Mouse (Mus musculus): ENCODE measurements at regions not wholly inside any gene's neighbourhood (a gene's known extent, or its start where the extent isn't known, plus 50 kb on each side); places are given as distances from the start of the nearest gene placed in this dataset.

DNA sequence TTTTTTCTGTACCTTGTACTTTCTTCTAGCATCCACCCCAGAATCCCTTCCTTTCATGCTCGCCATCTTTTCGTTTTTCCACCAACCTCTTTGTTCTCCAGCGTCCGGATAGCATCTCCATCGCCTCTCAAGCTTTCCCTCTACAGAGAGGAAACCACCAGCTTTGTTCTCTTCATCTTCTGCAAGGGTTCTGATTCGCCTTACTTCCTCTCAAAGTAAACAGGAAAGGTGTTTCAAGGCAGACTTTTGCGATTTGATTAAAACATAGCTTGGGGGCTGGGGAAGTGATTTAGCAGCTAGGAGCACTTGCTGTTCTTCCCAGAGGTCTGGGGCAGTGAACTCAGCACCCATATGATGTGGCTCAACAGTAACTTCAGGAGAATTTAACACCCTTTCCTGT lies 71.4 kb downstream of the Emp1 start:
- WGBS = 83% methylated on average over 7 of the region's 7 CpGs
- Histone ChIP-seq H3K9ac (no peak overlapping the region), H3K9me3 (replicated peaks) (peaks cover 7% of the 10 kb centered on the region; the same call in 1 of the 2 replicates), H3K27ac (no peak overlapping the region), H3K4me2 (replicated peaks) (no peak overlapping the region), H3K4me3 (no peak overlapping the region), H3K27me3 (no peaks in the 10 kb centered on the region), H3K36me3 (no peaks in the 10 kb centered on the region), H3K4me1 (no peaks in the 10 kb centered on the region)
- no peak for ATAC-seq (ENCODE audit: low FRiP score)

DNA sequence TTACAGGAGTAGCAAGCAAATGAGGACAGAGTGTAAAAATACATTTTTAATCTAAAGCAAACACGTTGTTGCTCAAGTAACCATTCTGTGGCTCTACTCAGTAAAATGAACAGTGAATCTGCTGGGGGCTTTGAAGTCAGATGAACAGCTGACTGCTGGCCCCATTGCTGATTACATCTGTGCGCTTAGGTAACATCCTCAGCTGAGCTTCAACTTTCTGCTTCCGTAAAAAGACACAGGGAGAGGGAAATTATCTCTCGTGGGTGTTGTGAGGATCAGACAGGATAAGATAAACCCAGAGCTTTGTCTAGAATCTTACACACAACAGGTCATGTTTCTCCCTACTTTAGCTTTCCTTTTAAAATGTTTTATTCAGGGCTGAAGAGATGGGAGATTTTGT lies 74.0 kb downstream of the Emp1 start:
- peaks cover 3% of the 10 kb centered on the region for H3K4me1 ChIP-seq
- no peak overlapping the region for H3K27ac ChIP-seq
- H3K9ac ChIP-seq = no peak overlapping the region
- H3K4me3 ChIP-seq = no peak overlapping the region
- H3K27me3 ChIP-seq = no peaks in the 10 kb centered on the region
- WGBS = 94% methylated on average over 4 of the region's 4 CpGs
- no peak overlapping the region for H3K4me2 ChIP-seq (replicated peaks)
- ATAC-seq (ENCODE audit: low FRiP score) = no peak
- H3K36me3 ChIP-seq = no peaks in the 10 kb centered on the region
- H3K9me3 ChIP-seq (replicated peaks) = peaks cover 9% of the 10 kb centered on the region; the same call in 1 of the 2 replicates

DNA sequence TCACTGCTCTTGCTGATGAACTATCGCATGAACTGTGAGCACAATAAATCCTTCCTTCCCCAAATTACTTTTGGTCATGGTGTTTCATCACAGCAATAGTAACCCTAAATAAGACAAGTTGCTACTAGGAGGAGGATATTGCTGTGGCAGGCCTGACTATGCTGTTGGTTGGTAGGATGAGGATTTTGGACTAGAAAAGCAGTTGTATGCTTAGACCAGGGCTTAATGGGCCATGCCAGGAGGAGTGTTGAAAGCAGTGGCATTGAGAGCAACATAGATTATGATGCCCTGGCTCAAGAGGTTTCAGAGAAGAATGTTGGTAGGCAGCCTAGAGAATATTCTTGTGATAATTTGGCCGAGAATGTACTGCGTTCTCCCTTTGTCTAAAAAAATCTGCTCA lies 75.9 kb downstream of the Emp1 start:
- Histone ChIP-seq H3K9ac (no peak overlapping the region), H3K9me3 (replicated peaks) (peaks cover 9% of the 10 kb centered on the region; the same call in 1 of the 2 replicates), H3K36me3 (no peaks in the 10 kb centered on the region), H3K27me3 (0 out of 2 replicates have a peak, but pooled peaks cover 2% of the 10 kb centered on the region), H3K4me2 (replicated peaks) (no peak overlapping the region), H3K27ac (no peak overlapping the region), H3K4me3 (no peak overlapping the region), H3K4me1 (peaks cover 7% of the 10 kb centered on the region)
- WGBS = over 99% methylated on average over 3 of the region's 3 CpGs
- no peak for ATAC-seq (ENCODE audit: low FRiP score)

DNA sequence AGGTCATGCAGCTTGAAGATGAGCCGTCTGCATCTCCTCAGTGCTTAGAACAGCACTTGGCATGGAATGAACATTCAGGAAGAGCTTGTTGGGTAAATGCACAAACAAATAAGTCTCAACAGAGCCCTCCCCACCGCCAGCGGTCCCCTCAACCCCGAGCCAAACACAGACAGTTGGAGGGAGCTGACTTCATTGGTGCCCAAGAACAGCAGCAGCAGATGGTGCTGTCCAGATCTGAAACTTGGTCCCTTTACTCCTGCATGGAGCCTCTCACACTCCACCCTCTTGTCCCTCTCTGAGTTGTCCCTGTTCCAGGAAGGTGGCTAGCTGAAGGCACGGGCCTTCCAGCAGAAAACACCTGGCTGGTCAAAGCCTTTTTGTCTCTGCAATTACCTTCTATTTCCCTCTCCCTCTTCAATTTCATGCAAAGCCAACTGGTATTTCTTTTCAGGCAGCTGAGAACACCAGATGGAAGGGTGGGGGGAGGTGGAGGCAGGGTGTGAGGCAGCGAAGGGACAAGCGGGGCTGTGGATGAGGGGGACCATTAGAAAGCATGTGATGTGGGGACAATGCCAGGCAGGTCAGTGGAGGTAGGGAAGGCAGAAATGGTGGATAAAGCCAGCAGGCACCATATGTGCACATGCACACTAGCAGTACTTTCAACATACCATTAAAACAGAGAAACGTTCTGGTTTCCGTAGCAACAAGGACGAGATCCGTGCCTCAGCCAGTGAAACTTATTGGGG lies 79.0 kb downstream of the Emp1 start:
- H3K27ac ChIP-seq = peak overlapping the region; percentile 55; the same call in 1 of the 2 replicates

DNA sequence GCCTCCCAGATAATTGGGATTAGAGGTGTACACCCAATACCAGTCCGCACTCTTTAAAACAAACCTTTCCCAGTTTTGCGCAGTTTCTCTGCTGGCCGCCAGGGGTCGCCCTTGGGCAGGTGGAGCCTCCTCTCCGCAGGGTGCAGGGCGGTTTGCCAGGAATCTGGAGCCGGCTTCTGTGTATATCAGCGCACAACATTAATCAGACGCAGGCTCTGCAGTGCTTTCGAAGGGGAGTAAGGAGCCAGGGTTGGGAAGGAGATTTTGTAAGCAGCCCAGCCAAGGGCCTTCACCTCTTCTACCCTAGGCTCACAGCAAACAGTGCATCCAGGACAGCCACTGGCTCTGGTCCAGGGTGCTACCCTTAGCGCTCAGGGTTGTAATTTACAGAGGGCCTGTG lies 82.3 kb downstream of the Emp1 start:
- 0 out of 2 replicates have a peak overlapping the region, but pooled peaks have one; percentile 47 for H3K9ac ChIP-seq
- H3K27ac ChIP-seq = peak overlapping the region; percentile 52; the same call in 1 of the 2 replicates
- peaks cover 15% of the 10 kb centered on the region for H3K4me1 ChIP-seq
- no peaks in the 10 kb centered on the region for H3K9me3 ChIP-seq (replicated peaks)
- peak; percentile 90 for ATAC-seq (ENCODE audit: low FRiP score)
- 1% methylated on average over 11 of the region's 11 CpGs for WGBS
- 0 out of 2 replicates have a peak overlapping the region, but pooled peaks have one; percentile 6 for H3K4me3 ChIP-seq
- peak overlapping the region; percentile 43 for H3K4me2 ChIP-seq (replicated peaks)
- H3K36me3 ChIP-seq = no peaks in the 10 kb centered on the region
- H3K27me3 ChIP-seq = 0 out of 2 replicates have a peak, but pooled peaks cover 2% of the 10 kb centered on the region

More for the DNA sequence above, 79.0 kb downstream of the Emp1 start:
- Histone ChIP-seq H3K9ac (no peak overlapping the region), H3K27me3 (0 out of 2 replicates have a peak, but pooled peaks cover 2% of the 10 kb centered on the region), H3K9me3 (replicated peaks) (peaks cover 9% of the 10 kb centered on the region; the same call in 1 of the 2 replicates), H3K4me1 (peaks cover 15% of the 10 kb centered on the region), H3K4me2 (replicated peaks) (no peak overlapping the region; the same call in 1 of the 2 replicates), H3K4me3 (no peak overlapping the region), H3K36me3 (no peaks in the 10 kb centered on the region)
- ATAC-seq (ENCODE audit: low FRiP score) = peak; percentile 54; the same call in 1 of the 2 replicates
- 57% methylated on average over 11 of the region's 11 CpGs for WGBS

DNA sequence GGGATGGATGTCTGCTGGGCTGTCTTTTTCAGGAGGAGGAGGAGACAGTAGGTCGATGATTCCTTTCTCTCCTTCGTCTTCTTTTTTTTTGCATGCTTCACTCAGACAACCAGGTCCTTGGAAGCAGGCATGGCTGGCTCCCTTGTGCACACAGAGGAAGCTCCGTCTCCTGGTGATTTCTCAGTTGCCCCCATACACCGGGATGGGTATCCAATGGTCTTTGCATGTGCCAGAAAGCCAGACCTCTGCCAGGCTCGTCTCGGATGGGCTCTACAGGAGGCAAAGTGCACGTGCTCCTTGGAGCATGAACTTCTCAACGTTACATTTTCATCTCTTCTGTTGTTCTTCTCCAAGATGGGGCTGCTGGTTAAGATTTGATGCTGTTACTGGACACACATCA lies 82.7 kb downstream of the Emp1 start:
- peaks cover 15% of the 10 kb centered on the region for H3K4me1 ChIP-seq
- 0 out of 2 replicates have a peak, but pooled peaks have one; percentile 18 for ATAC-seq (ENCODE audit: low FRiP score)
- H3K9me3 ChIP-seq (replicated peaks) = no peaks in the 10 kb centered on the region
- peak overlapping the region; percentile 43 for H3K4me2 ChIP-seq (replicated peaks)
- 0 out of 2 replicates have a peak overlapping the region, but pooled peaks have one; percentile 6 for H3K4me3 ChIP-seq
- peak overlapping the region; percentile 52; the same call in 1 of the 2 replicates for H3K27ac ChIP-seq
- H3K27me3 ChIP-seq = 0 out of 2 replicates have a peak, but pooled peaks cover 2% of the 10 kb centered on the region
- H3K9ac ChIP-seq = 0 out of 2 replicates have a peak overlapping the region, but pooled peaks have one; percentile 47
- WGBS = 36% methylated on average over 8 of the region's 8 CpGs
- no peaks in the 10 kb centered on the region for H3K36me3 ChIP-seq

DNA sequence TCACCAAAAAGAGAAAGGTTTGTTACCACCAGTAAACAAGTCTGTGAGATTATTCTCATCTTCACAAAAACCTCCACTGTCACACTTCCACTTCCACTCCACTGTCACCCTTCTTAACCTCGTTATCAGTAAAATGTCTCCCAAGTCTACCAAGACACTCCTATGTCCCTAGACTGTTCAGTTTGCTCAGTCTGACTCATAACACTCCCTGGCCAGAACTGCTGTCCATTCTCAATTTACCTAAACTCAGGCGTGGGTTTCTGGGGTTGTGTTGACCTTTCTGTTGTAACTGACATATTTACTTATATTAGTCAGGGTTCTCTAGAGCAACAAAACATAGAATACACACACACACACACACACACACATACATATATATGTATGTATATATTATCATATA lies 85.5 kb downstream of the Emp1 start:
- H3K9ac ChIP-seq = no peak overlapping the region
- H3K4me2 ChIP-seq (replicated peaks) = no peak overlapping the region
- no peak overlapping the region for H3K27ac ChIP-seq
- H3K4me1 ChIP-seq = peaks cover 8% of the 10 kb centered on the region
- H3K27me3 ChIP-seq = no peaks in the 10 kb centered on the region
- no peaks in the 10 kb centered on the region for H3K36me3 ChIP-seq
- H3K4me3 ChIP-seq = no peak overlapping the region
- WGBS = 84% methylated on average over 2 of the region's 2 CpGs
- no peaks in the 10 kb centered on the region for H3K9me3 ChIP-seq (replicated peaks)
- ATAC-seq (ENCODE audit: low FRiP score) = no peak

DNA sequence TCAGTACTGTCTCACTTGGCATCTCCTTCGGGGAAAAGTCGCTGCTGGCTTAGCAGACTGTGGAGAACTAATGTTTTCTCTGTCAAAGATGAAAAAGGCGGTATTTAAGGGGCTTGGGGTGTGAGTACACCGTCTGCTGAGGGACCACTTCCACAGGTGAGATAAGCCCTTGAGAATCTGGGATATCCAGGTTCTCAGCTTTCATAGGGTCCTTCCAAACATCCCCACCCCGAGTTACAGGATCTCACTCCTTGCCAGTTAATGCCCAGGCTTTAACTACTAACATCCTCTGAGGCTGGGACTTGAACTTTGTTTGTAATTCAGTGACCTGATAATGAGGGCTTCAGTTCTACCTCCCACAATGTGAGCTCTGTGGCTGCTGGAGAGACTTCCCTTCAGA lies 86.9 kb downstream of the Emp1 start:
- peaks cover 8% of the 10 kb centered on the region for H3K4me1 ChIP-seq
- no peak overlapping the region for H3K27ac ChIP-seq
- no peak for ATAC-seq (ENCODE audit: low FRiP score)
- H3K36me3 ChIP-seq = no peaks in the 10 kb centered on the region
- no peak overlapping the region for H3K4me3 ChIP-seq
- H3K4me2 ChIP-seq (replicated peaks) = no peak overlapping the region
- no peak overlapping the region for H3K9ac ChIP-seq
- no peaks in the 10 kb centered on the region for H3K27me3 ChIP-seq
- H3K9me3 ChIP-seq (replicated peaks) = no peaks in the 10 kb centered on the region
- 80% methylated on average over 5 of the region's 5 CpGs for WGBS

DNA sequence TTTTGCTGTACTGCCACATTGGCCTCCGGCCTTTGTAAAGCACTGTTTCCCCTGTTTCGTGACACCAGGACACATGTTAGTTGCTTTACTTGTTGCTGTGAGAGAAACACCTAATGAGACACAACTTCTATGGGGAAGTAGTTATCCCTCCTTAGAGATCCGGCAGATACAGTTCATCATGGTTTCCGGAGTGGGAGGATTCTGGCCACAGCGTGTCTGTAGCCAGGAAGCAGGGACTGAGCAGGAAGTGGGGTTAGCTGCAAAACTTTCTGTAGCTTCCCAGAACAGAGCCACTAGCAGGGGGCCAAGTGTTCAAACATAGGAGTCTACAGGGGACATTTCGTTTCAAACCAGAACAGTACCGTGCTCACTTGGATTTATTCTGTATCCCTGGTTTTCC lies 88.2 kb downstream of the Emp1 start:
- ATAC-seq (ENCODE audit: low FRiP score) = no peak
- no peak overlapping the region for H3K27ac ChIP-seq
- H3K9ac ChIP-seq = no peak overlapping the region
- no peaks in the 10 kb centered on the region for H3K4me1 ChIP-seq
- WGBS = 87% methylated on average over 7 of the region's 7 CpGs
- H3K9me3 ChIP-seq (replicated peaks) = no peaks in the 10 kb centered on the region
- no peaks in the 10 kb centered on the region for H3K36me3 ChIP-seq
- H3K4me3 ChIP-seq = no peak overlapping the region
- H3K4me2 ChIP-seq (replicated peaks) = no peak overlapping the region
- no peaks in the 10 kb centered on the region for H3K27me3 ChIP-seq

DNA sequence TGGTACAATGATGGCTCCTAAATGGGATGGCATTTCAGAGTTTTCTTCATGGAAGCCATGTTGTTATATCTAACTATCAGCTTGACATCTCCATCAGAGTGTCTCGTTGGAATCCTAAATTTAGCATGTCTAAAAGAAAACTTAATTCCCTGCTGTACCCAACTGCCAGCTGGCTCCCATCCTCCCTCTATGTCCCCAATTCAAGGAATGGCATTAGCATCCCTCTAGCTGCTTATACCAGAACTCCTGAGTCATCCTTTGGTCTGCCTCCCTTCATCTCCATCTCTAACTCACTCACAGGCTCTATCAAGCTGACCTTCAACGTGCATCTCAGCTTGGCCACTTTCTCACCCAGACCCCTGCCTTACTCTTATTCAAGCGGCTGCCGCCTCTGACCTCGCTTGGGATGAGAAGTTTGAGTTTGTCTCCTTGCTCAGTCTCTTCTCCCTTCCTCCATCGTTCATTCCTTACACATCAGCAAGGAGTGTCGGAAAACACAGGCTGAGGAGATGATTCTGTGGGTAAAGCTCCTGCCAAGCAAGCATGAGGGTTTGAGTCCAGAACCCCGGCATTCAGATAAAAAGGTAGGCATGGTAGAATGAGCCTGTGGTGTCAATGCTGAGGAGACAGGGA lies 88.9 kb downstream of the Emp1 start:
- H3K9me3 ChIP-seq (replicated peaks) = no peaks in the 10 kb centered on the region
- H3K27ac ChIP-seq = no peak overlapping the region
- WGBS = 89% methylated on average over 8 of the region's 8 CpGs
- H3K27me3 ChIP-seq = no peaks in the 10 kb centered on the region
- H3K36me3 ChIP-seq = no peaks in the 10 kb centered on the region
- H3K4me2 ChIP-seq (replicated peaks) = no peak overlapping the region
- H3K4me1 ChIP-seq = no peaks in the 10 kb centered on the region
- ATAC-seq (ENCODE audit: low FRiP score) = no peak
- H3K4me3 ChIP-seq = no peak overlapping the region
- H3K9ac ChIP-seq = no peak overlapping the region

DNA sequence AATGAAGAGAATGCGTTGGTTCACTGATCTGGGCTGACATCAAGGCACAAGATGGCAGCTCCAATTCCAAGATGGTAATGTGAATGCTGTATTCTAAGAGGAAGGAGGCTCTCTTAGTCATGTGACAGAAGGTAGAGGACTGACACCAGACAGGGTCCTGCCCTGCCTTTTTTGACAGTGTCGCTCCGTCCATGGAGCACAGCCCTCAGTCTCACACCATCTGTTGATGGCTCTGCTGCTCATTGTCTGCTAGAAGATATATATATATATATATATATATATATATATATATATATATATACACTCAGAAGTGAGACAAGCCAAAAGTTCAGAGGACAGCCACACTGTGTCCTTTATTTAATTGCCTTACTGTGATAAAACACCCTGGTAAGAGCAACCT lies 90.7 kb downstream of the Emp1 start:
- Histone ChIP-seq H3K4me2 (replicated peaks) (no peak overlapping the region), H3K36me3 (no peaks in the 10 kb centered on the region), H3K9ac (no peak overlapping the region), H3K4me3 (no peak overlapping the region), H3K27ac (no peak overlapping the region), H3K4me1 (no peaks in the 10 kb centered on the region), H3K27me3 (no peaks in the 10 kb centered on the region), H3K9me3 (replicated peaks) (no peaks in the 10 kb centered on the region)
- 92% methylated on average over 3 of the region's 3 CpGs for WGBS
- no peak for ATAC-seq (ENCODE audit: low FRiP score)

DNA sequence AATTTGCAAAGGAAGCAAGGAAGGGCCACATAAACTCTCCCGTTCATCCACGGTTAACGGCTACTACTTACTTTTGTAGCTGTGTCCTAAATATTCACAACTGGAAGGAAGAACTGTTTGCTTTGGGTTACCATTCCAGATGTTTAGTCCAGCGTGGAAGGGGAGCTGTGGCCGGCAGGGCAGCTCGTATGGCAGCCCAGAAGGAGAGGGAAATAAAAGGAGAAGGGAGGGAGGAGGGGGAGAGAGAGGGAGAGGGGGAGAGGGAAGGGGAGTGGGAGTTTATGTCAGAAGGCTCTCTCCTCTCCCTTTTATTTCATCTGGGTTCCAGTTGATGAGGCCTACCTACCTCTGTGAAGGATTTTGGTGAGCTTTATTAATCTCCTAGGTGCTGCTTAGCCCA lies 110.2 kb downstream of the Emp1 start:
- H3K36me3 ChIP-seq = no peaks in the 10 kb centered on the region
- WGBS = 49% methylated on average over 6 of the region's 6 CpGs
- H3K4me2 ChIP-seq (replicated peaks) = no peak overlapping the region
- H3K4me3 ChIP-seq = no peak overlapping the region
- H3K27ac ChIP-seq = no peak overlapping the region
- ATAC-seq (ENCODE audit: low FRiP score) = no peak
- no peak overlapping the region for H3K9ac ChIP-seq
- H3K27me3 ChIP-seq = no peaks in the 10 kb centered on the region
- H3K4me1 ChIP-seq = no peaks in the 10 kb centered on the region
- no peaks in the 10 kb centered on the region for H3K9me3 ChIP-seq (replicated peaks)

All from hindbrain, embryonic 12.5 days (tissue).